Mouse (Mus musculus): ENCODE measurements around the gene Plekhm1. TPM values are rescaled to one million over a fixed set of nuclear protein-coding genes. Genes with fewer than 3 reads are reported as not detected.
A peak's percentile ranks its signal among the peaks of the same experiment; 100 is the strongest.

Plekhm1 gene
- total RNA-seq, 2 experiments from 2014 or later: 13.4 to 13.6 TPM

DNA sequence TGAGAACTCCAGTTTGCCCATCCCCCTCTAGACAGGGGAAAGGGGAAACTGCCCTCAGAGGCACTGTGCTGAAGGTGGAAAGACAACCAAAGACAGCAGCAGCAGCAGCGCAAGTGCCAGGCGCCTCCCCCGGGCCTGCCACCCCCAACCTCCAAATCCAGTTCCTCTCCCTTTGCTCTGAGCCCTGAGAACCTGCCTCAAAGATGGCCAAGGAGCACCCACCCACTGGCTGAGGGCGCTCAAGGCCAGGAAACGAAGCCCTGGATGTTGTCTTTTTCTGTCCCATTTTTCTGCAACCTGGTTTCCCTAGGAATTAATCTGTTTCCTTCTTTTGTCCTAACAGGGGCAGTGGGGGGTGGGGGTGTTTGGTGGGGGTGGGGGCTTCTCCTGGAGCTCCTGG, 48.2 kb downstream of the Plekhm1 start:
- DNase-seq (ENCODE audit: extremely low spot score in 1 of 2, low spot score in 2 of 2): no peak
- intact Hi-C loops (cut with DNase I): loop anchor here (5.0 kb wide), 1 partner anchor 33 kb away; no protein-coding TSS in a partner anchor

DNA sequence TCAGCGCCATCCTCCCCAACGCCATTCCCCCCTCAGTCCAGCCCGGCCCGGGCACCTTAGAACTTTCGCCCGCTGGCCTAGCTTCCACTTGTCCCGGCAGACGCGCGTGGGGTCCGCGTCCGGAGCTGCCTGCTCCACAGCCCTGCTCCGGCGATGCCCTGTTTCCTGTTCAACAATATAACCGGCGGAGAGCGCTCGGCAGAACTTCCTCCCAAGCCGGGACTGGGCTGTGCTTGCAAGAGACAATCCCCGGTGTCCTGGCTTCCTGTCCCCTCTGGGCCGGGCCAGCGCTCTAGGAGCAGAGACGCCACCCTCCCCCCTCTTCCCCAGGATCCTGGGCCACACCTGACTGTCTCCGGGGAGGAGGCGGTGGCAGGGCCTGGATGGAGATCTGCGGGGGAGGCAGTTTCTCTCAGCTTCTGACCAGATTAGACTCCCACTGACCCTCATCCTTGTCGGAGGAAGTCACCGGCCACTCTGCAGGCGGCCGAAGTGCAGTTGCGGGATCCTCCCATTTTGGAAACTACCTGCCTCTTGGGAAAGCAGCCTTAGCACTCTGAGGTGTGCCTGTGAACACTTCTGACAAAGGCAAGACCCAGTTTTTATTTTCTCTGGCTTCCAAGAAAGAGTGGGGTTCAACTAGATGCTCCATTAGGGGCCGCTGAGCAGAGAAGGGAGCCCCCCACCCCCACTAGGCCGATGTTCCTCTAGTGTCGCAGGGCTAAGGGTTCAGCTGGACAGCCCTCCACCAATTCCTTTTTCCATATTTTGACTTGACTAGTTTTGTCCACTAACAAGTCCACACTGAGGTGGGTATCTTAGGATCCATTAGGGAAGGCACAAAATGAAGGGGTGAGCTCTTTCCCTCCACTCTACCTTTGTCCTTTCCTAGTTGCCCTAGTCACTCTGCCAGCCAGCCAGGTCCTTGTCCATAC, 49.0 kb downstream of the Plekhm1 start, which contains the start of gene Arhgap27:
TSS of gene Arhgap27 (minus strand) at position 479 of the 935 bp plus-strand sequence.
- peak in 1 of 2 experiments; percentile 91 for DNase-seq (ENCODE audit: extremely low spot score in 1 of 2, low spot score in 2 of 2)
- intact Hi-C loops (cut with DNase I): loop anchor here (5.0 kb wide), 1 partner anchor 34 kb away; no protein-coding TSS in a partner anchor

DNA sequence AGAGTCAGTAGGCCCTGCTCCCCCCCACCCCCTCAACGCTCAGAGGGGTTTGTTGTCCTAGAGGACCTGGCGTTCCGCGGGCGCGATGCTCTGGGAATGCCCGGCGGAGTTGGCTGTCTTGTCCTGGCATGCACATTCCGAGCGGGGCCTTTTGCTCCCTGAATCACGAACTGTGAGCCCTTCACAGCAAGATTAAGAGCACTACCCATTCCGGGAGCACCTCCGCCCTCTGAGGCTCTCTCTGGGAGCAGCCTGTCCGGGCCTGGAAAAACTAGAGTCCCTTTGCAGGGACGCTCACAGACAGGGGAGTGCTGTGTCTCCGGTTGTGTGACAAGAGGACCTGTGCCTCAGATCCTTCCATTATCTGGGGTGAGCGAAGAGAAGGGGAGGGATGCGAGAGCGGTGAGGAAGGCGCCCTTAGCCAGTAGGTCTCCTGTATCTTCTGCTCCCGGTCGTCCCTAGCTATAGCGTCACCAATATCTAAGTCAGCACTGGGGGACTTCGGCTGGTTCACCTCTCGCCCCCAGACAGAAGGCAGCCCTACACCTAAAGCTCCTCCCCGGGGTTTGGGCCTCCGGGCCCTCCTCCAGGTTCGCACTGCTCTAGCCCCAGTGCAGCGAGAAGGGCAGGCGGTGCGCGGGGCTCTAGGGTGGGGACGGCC, 49.8 kb downstream of the Plekhm1 start:
- peak in 1 of 2 experiments; percentile 47 for DNase-seq (ENCODE audit: extremely low spot score in 1 of 2, low spot score in 2 of 2)
- intact Hi-C loops (cut with DNase I): loop anchor here (5.0 kb wide), 1 partner anchor 35 kb away; no protein-coding TSS in a partner anchor

DNA sequence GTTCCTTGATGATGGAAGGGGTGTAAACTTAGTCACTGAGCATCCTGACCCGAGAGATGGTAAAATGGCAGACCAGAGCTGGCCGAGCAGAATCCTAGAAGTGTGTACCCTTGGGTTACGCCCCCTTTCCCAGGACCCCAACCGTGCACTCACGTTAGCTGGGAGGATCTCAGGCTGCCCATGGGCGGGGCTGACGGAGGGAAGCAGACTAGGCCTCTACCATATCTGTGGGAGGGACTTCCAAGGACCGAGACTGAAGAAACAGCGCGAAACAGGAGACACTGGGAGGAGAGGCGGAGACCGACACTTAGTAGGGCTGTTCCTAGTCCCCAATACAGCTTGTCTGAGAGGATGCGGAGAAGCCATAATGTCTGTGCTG, 50.4 kb downstream of the Plekhm1 start:
- peak in 1 of 2 experiments; percentile 71 for DNase-seq (ENCODE audit: extremely low spot score in 1 of 2, low spot score in 2 of 2)

DNA sequence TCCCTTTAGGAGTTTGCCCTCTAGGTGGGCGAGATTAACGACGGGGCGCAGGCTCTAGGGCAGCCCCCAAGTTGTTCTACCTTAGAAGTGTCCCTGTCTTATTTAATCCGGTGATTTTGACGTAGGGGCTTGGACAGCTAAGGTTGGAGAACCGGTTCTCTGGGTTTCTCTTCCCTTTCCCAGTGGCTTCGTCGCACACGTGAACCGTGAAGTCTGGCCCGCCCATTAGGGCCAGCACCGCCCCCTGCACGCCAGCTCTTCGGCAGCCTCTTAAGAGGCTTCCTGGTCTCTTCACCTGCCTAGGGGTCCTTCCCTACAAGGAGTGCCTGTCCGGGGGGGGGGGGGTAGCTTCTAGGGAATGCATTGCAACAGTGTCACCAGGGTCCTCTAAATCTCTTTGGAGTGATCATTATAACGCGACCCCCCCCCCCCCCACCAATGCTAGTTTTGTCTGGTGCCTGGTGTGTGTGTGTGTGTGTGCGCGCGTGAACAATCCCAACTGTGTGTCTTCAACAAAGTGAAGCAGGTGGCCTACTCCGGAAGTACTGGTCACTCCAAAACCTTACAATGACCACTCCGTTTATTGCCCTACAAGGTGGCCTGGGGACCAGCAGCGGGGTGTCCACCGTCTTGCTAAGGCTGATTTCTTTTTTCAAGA, 51.0 kb downstream of the Plekhm1 start:
- DNase-seq (ENCODE audit: extremely low spot score in 1 of 2, low spot score in 2 of 2): no peak
- intact Hi-C loops (cut with DNase I): loop anchor here (5.0 kb wide), 1 partner anchor 36 kb away; no protein-coding TSS in a partner anchor

More for the DNA sequence above, 50.4 kb downstream of the Plekhm1 start:
- intact Hi-C loops (cut with DNase I): loop anchor here (5.0 kb wide), 1 partner anchor 35 kb away; no protein-coding TSS in a partner anchor

DNA sequence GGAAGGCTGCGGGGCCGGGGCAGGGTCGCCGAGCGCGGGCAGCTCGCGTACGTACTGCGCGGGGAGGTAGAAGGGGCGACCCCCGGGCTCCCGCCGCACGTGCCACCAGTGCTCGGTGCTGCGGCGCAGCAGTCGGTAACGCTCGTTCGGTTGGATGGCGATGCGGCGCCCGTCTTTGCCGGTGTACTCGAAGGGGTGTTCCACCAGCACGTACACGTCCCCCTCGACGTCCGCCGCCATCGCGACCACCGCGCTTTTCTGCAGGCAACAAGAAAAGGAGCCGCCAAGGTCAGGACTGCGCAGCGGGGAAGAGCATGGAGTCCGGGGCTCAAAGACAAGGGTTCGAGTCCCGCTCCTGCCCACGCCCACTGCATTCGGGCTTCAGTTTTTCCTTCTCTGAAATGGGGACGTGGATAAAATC, 51.8 kb downstream of the Plekhm1 start:
- DNase-seq (ENCODE audit: extremely low spot score in 1 of 2, low spot score in 2 of 2): peak in 1 of 2 experiments; percentile 50
- intact Hi-C loops (cut with DNase I): loop anchor here (5.0 kb wide), 1 partner anchor 37 kb away; no protein-coding TSS in a partner anchor

DNA sequence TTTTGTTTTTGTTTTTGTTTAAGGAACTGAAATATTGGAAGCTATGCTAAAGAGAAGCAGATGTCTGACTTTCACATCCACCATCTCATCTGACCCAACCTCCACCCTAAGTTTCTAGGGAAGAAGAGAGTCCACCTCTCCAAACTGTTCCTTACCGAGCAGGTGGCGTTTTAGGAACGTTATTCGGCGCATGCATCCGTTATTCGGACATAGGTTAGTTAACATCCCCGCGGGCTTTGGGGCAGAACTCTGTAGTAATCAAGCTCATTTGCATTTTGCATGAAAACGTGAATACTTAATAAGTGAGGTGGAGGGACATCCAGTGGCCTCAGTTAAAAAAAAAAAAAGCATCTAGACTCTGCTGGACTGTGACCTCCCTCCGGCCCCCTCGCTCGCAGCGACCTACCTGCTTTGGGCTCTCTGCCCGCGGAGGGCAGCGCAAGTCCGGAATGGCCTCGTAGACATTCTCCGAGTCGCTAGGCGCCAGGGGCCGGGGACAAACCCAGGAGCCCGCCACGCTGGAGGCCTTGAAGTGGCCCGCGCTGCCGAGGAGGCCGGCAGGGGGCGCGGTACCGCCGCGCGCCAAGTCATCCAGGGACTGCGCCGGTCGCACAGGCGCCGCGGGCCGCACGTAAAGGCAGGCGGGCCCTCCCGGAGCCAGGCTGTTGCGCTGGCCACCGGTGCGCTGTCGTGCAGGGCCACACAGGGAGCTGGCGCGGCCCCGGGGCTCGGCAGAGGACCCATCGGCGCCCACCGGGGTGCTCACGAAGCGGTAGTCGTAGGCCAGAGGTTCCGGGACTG, 52.4 kb downstream of the Plekhm1 start:
- intact Hi-C loops (cut with DNase I): loop anchor here (5.0 kb wide), 1 partner anchor 37 kb away; no protein-coding TSS in a partner anchor
- DNase-seq (ENCODE audit: extremely low spot score in 1 of 2, low spot score in 2 of 2): peak; percentile 66 to 89

DNA sequence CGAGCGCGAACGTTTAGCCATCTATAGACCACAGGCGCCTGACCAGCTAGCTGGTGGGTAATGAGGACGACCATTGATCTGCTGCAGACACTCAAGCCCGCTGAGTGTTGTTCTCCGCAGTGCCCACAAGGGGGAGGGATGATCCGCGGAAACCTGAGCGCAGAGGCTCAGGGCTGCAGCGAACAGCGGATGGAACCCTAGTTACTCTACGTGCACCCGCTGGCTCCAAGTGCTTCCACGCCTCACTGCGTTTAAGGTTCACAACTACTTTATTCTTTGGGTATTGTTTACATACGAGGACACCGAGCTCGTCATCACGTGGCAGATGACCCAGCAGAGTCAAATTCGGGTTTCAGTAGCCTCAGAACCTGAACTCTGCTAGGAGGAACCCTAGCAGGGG, 53.4 kb downstream of the Plekhm1 start:
- intact Hi-C loops (cut with DNase I): no loop called here
- DNase-seq (ENCODE audit: extremely low spot score in 1 of 2, low spot score in 2 of 2): peak; percentile 64 to 75

DNA sequence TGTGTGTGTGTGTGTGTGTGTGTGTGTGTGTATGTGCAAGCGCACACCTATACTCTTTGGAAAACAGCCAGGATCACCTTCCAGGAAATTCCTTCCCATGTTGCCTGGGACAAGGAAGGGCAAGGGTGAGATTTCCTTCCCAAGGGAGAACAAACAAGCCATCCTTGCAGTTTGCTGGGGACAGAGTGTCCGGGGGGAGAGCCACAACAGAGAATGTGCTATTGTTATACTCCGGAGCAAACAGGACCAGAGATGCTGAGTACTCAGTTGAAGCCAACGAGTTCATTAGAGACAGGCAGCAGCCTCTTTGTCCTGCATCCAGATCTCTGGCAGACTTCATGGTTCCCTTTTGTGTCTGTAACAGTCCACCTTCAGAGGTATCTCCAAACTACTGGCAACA, 54.2 kb downstream of the Plekhm1 start:
- no peak for DNase-seq (ENCODE audit: extremely low spot score in 1 of 2, low spot score in 2 of 2)
- intact Hi-C loops (cut with DNase I): no loop called here

DNA sequence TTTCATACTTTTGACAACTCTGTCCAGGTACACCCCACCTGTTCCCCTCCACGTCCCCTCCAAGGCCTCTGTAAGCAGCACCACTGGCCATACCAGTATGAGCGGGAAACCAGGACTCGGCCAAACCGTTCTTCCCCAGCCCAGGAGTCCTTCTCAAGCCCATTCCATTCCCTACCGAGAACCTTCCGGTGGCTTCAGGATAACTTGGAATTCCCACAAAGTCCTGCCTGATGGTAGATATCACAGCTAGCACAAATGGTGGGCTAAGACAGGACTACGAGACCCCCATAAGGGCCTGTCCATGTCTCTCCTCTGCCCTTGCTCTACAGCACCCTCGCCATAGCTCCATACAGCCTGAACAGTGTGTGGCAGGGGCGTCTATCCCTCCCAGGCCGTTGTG, 54.8 kb downstream of the Plekhm1 start:
- DNase-seq (ENCODE audit: extremely low spot score in 1 of 2, low spot score in 2 of 2): no peak
- intact Hi-C loops (cut with DNase I): no loop called here

DNA sequence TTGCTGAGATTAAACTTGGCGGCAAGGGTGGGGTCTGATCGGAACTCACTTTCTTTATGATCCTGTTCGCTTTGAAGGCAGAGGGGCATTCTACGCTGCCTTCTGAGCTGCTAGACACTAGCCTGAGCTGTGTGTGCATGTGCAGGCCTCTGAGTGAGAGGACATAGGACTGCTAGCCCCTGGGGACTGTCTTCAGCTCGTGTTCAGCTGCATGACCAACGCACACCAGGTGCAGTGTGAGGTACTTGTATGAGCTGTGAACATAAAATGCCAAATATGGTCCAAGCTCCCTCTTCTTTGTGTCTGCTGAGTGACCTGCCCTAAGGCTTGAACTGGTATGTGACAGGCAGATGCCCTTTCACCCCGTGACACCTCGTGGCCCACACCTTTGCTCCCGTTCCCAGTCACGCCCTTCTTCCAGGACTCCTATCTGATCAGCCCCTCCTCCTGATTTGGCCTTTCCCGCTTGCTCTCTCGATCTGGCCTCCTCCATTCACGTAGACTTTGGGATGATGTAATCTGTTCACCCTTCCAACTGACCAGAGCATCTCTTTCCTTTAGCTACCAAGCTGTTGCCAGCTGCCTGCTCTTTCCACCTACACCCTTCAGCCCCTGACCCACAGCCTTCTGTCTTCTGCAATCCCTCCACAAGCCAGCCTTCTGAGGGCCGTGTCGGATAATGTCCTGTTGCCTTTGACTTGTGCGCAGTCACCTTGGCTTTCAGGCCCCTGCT, 55.4 kb downstream of the Plekhm1 start:
- intact Hi-C loops (cut with DNase I): no loop called here
- peak in 1 of 2 experiments; percentile 23 for DNase-seq (ENCODE audit: extremely low spot score in 1 of 2, low spot score in 2 of 2)

DNA sequence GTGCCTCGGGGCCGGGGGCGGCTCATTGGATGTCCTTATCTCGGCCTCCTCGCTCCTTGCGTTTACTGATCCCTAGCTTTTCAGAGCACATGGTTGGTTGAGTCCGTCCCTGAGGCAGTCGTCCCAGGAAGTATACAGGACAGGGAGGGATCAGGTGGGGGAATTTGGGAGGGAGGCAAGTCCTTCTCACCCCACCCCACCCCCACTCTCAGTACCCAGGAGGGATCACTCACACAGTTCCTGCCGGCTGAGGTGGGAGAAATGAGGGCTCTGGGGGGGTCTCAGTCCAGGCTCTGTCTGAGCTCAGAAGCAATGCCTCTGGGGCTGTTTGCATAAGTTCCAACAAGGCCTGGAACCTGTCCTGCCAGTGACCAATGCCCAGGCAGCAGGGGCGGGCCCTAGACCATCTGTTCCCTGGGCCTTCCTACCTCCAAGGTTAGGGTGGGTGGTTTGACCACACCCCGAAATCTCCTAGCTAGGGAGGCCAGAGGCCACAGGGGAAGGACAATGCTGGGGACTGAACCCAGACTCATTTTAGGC, 56.4 kb downstream of the Plekhm1 start:
- peak in 1 of 2 experiments; percentile 22 for DNase-seq (ENCODE audit: extremely low spot score in 1 of 2, low spot score in 2 of 2)
- intact Hi-C loops (cut with DNase I): no loop called here

DNA sequence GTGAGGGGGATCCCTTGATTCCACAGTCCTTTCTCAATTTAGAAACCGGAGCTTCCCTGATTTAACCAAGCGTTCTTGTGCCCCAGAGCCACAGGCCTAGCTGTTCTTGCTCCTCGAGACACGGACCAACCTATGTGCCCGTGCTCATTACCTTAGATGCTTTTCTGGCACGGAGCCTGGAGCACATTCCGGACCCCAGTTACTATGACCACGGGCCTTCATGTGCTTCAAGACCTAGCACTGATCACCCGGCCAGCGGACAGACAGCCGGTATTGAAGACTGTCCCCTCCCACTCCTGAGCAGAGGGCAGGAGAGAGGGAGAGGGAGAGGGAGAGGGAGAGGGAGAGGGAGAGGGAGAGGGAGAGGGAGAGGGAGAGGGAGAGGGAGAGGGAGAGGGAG, 57.2 kb downstream of the Plekhm1 start:
- no peak for DNase-seq (ENCODE audit: extremely low spot score in 1 of 2, low spot score in 2 of 2)
- intact Hi-C loops (cut with DNase I): no loop called here

DNA sequence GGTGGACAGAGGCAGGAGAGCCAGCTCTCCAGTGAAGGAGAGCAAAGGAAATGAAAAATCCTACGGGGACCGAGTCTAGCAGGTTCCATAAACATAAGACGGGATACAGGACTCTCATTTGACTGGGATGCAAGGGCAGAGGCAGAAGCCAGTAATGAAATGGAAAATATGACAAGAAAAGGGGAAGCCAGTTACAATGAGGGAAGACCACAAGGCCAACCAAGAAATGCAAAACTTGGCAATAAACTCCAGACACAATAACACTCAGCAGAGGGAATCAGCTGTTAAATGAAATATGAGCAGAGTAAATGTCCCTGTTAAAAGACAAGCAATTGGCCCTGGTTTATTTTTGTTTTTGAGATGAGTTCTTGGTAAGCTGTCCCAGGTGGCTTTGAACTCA, 58.5 kb downstream of the Plekhm1 start:
- intact Hi-C loops (cut with DNase I): no loop called here
- no peak for DNase-seq (ENCODE audit: extremely low spot score in 1 of 2, low spot score in 2 of 2)

DNA sequence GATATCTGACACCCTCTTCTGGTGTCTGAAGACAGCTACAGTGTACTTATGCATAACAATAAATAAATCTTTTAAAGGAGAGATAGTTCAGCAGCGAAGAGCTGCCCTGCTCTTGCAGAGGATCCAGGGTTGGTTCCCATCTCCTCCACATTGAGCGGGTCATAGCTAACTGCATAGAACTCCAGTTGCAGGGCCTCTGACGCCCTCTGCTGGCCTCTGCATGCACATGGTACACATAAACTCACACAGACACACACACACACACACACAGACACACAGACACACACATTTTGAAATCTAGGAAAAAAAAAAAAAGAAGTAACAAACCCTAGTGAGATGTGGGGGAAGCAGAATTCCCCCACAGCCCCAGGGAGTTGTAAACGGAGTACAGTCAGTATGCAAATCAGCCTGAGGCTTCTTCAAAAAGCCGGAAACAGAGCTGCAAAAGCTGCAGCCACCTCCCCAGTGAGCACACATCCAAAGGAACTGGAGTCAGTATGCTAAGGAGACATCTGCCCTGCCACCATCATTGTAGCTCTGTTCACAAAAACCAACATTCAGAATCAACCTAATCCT, 60.2 kb downstream of the Plekhm1 start:
- peak in 1 of 2 experiments; percentile 17 for DNase-seq (ENCODE audit: extremely low spot score in 1 of 2, low spot score in 2 of 2)
- intact Hi-C loops (cut with DNase I): no loop called here

DNA sequence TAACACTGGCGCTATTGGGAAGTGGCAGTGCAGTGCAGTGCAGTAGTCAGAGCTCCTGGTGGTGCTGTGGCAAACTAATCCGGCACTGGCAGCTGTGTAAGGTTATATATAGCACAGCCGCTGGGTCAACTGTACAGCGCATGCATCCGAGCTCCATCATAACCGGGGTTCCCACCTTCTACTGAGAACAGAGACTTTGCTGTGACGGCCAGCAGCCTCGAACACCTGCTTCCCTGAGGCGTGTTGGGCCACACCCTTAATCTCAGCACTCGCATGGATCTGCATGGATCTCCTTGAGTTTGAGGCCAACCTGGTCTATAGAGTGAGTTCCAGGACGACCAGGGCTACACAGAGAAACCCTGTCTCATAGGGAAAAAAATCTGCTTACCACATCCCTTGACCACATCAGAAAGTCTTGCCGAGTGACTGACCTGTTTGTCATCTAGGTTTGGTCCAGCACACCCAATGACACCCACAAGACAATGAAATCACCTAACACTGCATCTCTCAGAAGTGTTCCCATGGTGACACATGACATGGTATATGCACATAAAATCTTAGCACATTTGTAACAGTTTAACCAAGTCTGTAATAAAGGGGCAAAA, 61.7 kb downstream of the Plekhm1 start:
- intact Hi-C loops (cut with DNase I): no loop called here
- peak in 1 of 2 experiments; percentile 17 for DNase-seq (ENCODE audit: extremely low spot score in 1 of 2, low spot score in 2 of 2)

Data from left cerebral cortex, postnatal 10 days (tissue).